Mouse (Mus musculus) erythroblast, embryonic 14.5 days (primary cell): ENCODE measurements at regions not wholly inside any gene's neighbourhood (a gene's known extent, or its start where the extent isn't known, plus 50 kb on each side); places are given as distances from the start of the nearest gene placed in this dataset.

Source experiments
- H3K27me3 ChIP-seq: 2 replicates; pipeline ENCODE4 v1.6.1; 2012; ENCODE audit warnings: inconsistent platforms; ENCODE audit not compliant: control insufficient read depth
- H3K36me3 ChIP-seq: 2 replicates; pipeline ENCODE4 v1.6.1; 2012; ENCODE audit warnings: mild to moderate bottlenecking, inconsistent platforms; ENCODE audit not compliant: control insufficient read depth
- H3K4me1 ChIP-seq: 2 replicates; pipeline ENCODE4 v1.6.1; 2012; ENCODE audit warnings: inconsistent platforms; ENCODE audit not compliant: control insufficient read depth
- H3K4me3 ChIP-seq: replicated peaks from 2 replicates; pipeline ENCODE3; 2012; ENCODE audit warnings: moderate library complexity, mild to moderate bottlenecking, inconsistent platforms
- H3K9me3 ChIP-seq: 2 replicates; pipeline ENCODE4 v1.6.1; 2012; ENCODE audit warnings: low read length, inconsistent platforms, mixed read lengths; ENCODE audit not compliant: control insufficient read depth
- GATA1 ChIP-seq: IDR thresholded peaks from 2 replicates; pipeline ENCODE4 v1.6.1; 2012; ENCODE audit warnings: low read length, inconsistent platforms, mixed read lengths
- TAL1 ChIP-seq: IDR thresholded peaks from 3 replicates; pipeline ENCODE4 v1.6.1; 2012; ENCODE audit warnings: low read length, inconsistent platforms, mixed read lengths

GRCm38 (mm10) chr1:7451660-7452155 lies 2644.0 kb downstream of the Gm37988 start:
- no peaks in the 10 kb centered on the region for H3K4me1 ChIP-seq
- H3K4me3 ChIP-seq: no peak overlapping the region
- H3K27me3 ChIP-seq: no peaks in the 10 kb centered on the region
- TF ChIP-seq GATA1 (no peak), TAL1 (no peak)
- no peaks in the 10 kb centered on the region for H3K36me3 ChIP-seq
- no peaks in the 10 kb centered on the region for H3K9me3 ChIP-seq

DNA sequence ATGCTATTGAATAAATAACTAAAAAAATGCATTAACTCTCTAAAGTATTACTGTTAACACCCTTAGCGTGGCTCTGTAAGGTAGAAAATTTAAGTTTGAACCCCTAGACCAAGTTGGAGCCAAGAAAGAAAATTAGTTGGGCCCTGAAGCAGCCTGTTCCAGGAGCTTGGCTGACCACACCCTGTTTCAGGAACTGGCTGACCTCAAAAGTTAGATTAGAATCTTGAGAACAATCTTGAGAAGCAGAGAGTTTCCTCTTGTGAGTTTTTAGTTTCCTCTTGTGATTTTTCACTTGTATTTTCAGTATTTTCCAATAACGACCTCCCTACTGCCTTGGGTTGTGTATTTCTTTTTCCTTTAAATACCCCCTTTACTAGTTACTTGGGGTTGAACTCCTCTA lies 2647.2 kb downstream of the Gm37988 start:
- Histone ChIP-seq H3K27me3 (no peaks in the 10 kb centered on the region), H3K36me3 (no peaks in the 10 kb centered on the region), H3K4me3 (no peak overlapping the region), H3K9me3 (no peaks in the 10 kb centered on the region), H3K4me1 (no peaks in the 10 kb centered on the region)
- TF ChIP-seq TAL1: no peak
- no peak for TF ChIP-seq GATA1

DNA sequence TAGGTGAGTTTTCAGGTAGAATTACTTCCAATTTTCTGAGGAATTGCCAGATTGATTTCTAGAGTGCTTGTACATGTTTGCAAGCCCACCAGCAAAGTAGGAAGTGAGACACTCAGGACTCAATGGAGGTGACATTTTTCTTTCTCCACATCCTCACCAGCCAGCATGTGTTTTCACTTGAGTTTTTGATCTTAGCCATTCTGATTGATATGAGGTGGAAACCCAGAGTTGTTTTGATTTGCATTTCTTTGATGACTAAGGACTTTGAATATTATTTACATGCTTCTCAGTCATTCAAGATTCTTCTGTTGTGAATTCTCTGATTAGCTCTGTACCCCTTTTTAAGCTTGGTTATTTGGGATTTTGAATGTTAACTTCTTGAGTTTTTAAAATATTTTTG lies 2650.2 kb downstream of the Gm37988 start:
- Histone ChIP-seq H3K9me3 (no peaks in the 10 kb centered on the region), H3K4me3 (no peak overlapping the region), H3K27me3 (no peaks in the 10 kb centered on the region), H3K4me1 (no peaks in the 10 kb centered on the region), H3K36me3 (no peaks in the 10 kb centered on the region)
- no peak for TF ChIP-seq GATA1
- TF ChIP-seq TAL1: no peak

GRCm38 (mm10) chr1:7494096-7494495 lies 2686.4 kb downstream of the Gm37988 start:
- H3K27me3 ChIP-seq: no peaks in the 10 kb centered on the region
- no peak overlapping the region for H3K4me3 ChIP-seq
- no peak for TF ChIP-seq TAL1
- no peak for TF ChIP-seq GATA1
- no peaks in the 10 kb centered on the region for H3K4me1 ChIP-seq
- H3K36me3 ChIP-seq: no peaks in the 10 kb centered on the region
- H3K9me3 ChIP-seq: peaks cover 2% of the 10 kb centered on the region; the same call in 1 of the 2 replicates

- no peaks in the 10 kb centered on the region for H3K36me3 ChIP-seq
- TF ChIP-seq TAL1 (no peak), GATA1 (no peak)
- H3K27me3 ChIP-seq: no peaks in the 10 kb centered on the region
- no peak overlapping the region for H3K4me3 ChIP-seq
- peaks cover 2% of the 10 kb centered on the region; the same call in 1 of the 2 replicates for H3K9me3 ChIP-seq
- H3K4me1 ChIP-seq: no peaks in the 10 kb centered on the region
These were observed 2691.3 kb downstream of the Gm37988 start for GRCm38 (mm10) chr1:7499042-7499441.

- H3K36me3 ChIP-seq: no peaks in the 10 kb centered on the region
- H3K4me3 ChIP-seq: no peak overlapping the region
- TF ChIP-seq TAL1 (no peak), GATA1 (no peak)
- no peaks in the 10 kb centered on the region for H3K4me1 ChIP-seq
- H3K27me3 ChIP-seq: no peaks in the 10 kb centered on the region
- peaks cover 2% of the 10 kb centered on the region; the same call in 1 of the 2 replicates for H3K9me3 ChIP-seq
These were observed 2694.7 kb downstream of the Gm37988 start for GRCm38 (mm10) chr1:7502363-7502762.

DNA sequence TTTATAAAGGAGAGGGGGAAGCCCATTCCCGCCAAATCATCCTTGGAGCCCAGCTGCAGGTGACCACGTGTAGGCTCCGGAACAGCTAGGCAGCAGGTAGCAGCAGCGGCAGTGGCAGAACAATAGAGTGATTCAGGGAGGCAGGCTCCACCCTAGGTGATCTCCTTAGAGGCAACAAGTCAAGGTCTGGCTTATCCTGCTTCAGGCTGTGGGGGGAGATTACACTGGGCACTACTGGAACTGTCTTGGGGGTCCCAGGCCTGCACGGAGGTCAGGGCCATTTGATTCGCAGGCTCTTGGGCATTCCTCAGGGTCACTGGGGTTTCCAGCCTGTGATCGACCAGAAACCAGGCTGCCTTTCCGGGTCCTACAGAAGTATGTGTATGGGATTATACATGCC lies 2711.1 kb downstream of the Gm37988 start:
- TF ChIP-seq TAL1 (no peak), GATA1 (no peak)
- H3K4me3 ChIP-seq: no peak overlapping the region
- no peaks in the 10 kb centered on the region for H3K9me3 ChIP-seq
- no peaks in the 10 kb centered on the region for H3K27me3 ChIP-seq
- no peaks in the 10 kb centered on the region for H3K4me1 ChIP-seq
- H3K36me3 ChIP-seq: no peaks in the 10 kb centered on the region

GRCm38 (mm10) chr1:7533506-7533905 lies 2725.8 kb downstream of the Gm37988 start:
- no peaks in the 10 kb centered on the region for H3K36me3 ChIP-seq

DNA sequence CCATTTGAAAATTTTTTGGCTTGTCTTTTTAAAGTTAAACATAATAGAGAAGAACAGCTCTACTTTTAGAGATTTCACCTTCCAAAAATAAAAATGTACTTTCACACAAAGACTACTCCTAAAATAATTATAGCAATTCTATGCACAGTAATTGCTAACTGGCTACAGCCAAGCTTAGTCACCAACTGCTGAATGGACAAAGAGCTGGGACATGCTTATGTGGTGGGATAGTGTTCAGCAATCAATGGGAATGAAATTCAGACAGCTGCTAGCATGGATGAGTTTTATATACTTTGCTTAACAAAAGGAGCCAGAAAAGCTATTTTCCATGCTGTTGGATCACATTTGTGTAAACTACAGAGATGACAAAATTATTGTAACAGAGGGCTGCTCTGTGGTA lies 2727.5 kb downstream of the Gm37988 start:
- Histone ChIP-seq H3K36me3 (no peaks in the 10 kb centered on the region), H3K27me3 (no peaks in the 10 kb centered on the region), H3K4me3 (no peak overlapping the region), H3K4me1 (no peaks in the 10 kb centered on the region), H3K9me3 (no peaks in the 10 kb centered on the region)
- TF ChIP-seq TAL1: no peak
- no peak for TF ChIP-seq GATA1

More at GRCm38 (mm10) chr1:7533506-7533905, 2725.8 kb downstream of the Gm37988 start:
- H3K4me1 ChIP-seq: no peaks in the 10 kb centered on the region
- TF ChIP-seq GATA1 (no peak), TAL1 (no peak)
- H3K4me3 ChIP-seq: no peak overlapping the region
- no peaks in the 10 kb centered on the region for H3K9me3 ChIP-seq
- no peaks in the 10 kb centered on the region for H3K27me3 ChIP-seq

DNA sequence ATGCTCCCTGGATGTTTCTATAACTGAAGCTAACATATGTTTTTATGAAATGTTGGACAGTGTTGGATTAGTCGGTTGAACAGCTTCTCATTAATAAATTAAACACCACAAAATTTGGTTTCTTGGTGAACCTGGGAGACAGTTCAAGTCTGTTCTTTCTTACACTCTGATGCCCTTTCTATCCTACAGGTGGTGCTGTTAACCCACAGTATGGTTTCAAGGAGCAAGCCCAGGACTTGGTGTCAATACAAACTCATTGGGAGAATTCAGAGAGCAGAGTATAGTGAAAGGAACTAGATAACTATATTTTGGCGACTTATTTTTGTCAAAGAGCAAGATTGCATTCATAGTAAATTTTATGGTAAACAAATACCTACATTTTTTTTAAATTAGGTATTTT lies 2735.8 kb downstream of the Gm37988 start:
- no peaks in the 10 kb centered on the region for H3K9me3 ChIP-seq
- no peaks in the 10 kb centered on the region for H3K36me3 ChIP-seq
- no peak overlapping the region for H3K4me3 ChIP-seq
- TF ChIP-seq GATA1: no peak
- TF ChIP-seq TAL1: no peak
- no peaks in the 10 kb centered on the region for H3K4me1 ChIP-seq
- no peaks in the 10 kb centered on the region for H3K27me3 ChIP-seq
